Mouse (Mus musculus) urinary bladder, postnatal 0 days (tissue): ENCODE results near the gene Rai2. TPM values are rescaled to one million over a fixed set of nuclear protein-coding genes. Genes with fewer than 3 reads are reported as not detected.

Source experiments
- polyA plus RNA-seq: library from polyadenylated mRNA; unstranded; fragments of >200 nt; fragmentation: Nextera tagmentation; extraction: Ambion mirVana; gene quantifications from 2 replicates; pipeline ENCODE4 v1.2.1, GENCODE M21; 2015

The Rai2 gene
- polyA plus RNA-seq, result 3.9 and 4.9 TPM in 2 replicates

GRCm38 (mm10) chrX:161716865-161717763 is at the start of gene Rai2:
TSS of gene Rai2 (plus strand) at chrX:161717069.

